Mouse (Mus musculus) small intestine, adult 2 months (tissue): Measurements from ENCODE around the gene Chst8.
A peak's percentile ranks its signal among the peaks of the same experiment; 100 is the strongest.

ENCODE experiments used
- CTCF ChIP-seq: fragments of 200-500 bp; IDR thresholded peaks from 2 replicates; pipeline ENCODE4 v1.5.1; 2012; ENCODE audit warnings: low read depth, mild to moderate bottlenecking, control low read depth, inconsistent platforms, low read length, moderate library complexity, mixed read lengths; ENCODE audit not compliant: insufficient replicate concordance, insufficient read length; ENCODE audit errors: extremely low read depth
- POLR2A ChIP-seq: fragments of 200-500 bp; IDR thresholded peaks from 2 replicates; pipeline ENCODE4 v1.6.1; 2012; ENCODE audit warnings: low read depth, mild to moderate bottlenecking, control low read depth, inconsistent platforms, low read length, moderate library complexity

- peak; percentile 79; the same call in 1 of the 2 replicates for TF ChIP-seq CTCF
- TF ChIP-seq POLR2A, result no peak
These were observed 136.5 kb downstream of the Chst8 start for GRCm38 (mm10) chr7:34675831-34676514.
